Mouse (Mus musculus) kidney, embryonic 15.5 days (tissue): ENCODE results near the gene Cdh4. TPM values are rescaled to one million over a fixed set of nuclear protein-coding genes. Genes with fewer than 3 reads are reported as not detected.

ENCODE experiments used
- ATAC-seq: fragments of 200-750 bp; cut with Nextera tagmentation; replicated peaks from 2 replicates; pipeline ENCODE4 v1.8.0; 2017; ENCODE audit warnings: moderate TSS enrichment; ENCODE audit not compliant: low FRiP score
- H3K27ac ChIP-seq: fragments of 300-500 bp; sonication (generic); 2 replicates; pipeline ENCODE4 v1.5.1; 2015; ENCODE audit warnings: mild to moderate bottlenecking, inconsistent platforms
- H3K27me3 ChIP-seq: fragments of 300-500 bp; sonication (generic); 2 replicates; pipeline ENCODE4 v1.6.1; 2015; ENCODE audit warnings: inconsistent platforms
- H3K36me3 ChIP-seq: fragments of 300-500 bp; sonication (generic); 2 replicates; pipeline ENCODE4 v1.6.1; 2015; ENCODE audit warnings: inconsistent platforms
- H3K4me1 ChIP-seq: fragments of 300-500 bp; sonication (generic); 2 replicates; pipeline ENCODE4 v1.6.1; 2015; ENCODE audit warnings: inconsistent platforms
- H3K4me2 ChIP-seq: fragments of 300-500 bp; sonication (generic); 2 replicates; pipeline ENCODE4 v1.6.1; 2015; ENCODE audit warnings: moderate library complexity, mild to moderate bottlenecking, inconsistent platforms
- H3K4me3 ChIP-seq: fragments of 300-500 bp; sonication (generic); replicated peaks from 2 replicates; pipeline ENCODE4 v1.5.1; 2015; ENCODE audit warnings: mild to moderate bottlenecking, inconsistent platforms
- H3K9ac ChIP-seq: fragments of 300-500 bp; sonication (generic); 2 replicates; pipeline ENCODE4 v1.6.1; 2015; ENCODE audit warnings: mild to moderate bottlenecking, inconsistent platforms
- H3K9me3 ChIP-seq: fragments of 300-500 bp; sonication (generic); replicated peaks from 2 replicates; pipeline ENCODE4 v1.6.1; 2016; ENCODE audit warnings: inconsistent platforms
- WGBS: fragments of 180-500 bp; shearing (Covaris S2); methylation state at CpG from one replicate; pipeline ENCODE4 v1.1.7; 2015; ENCODE audit warnings: mixed read lengths; 5-methylcytosine and 5-hydroxymethylcytosine counted together
- polyA plus RNA-seq: library from polyadenylated mRNA; unstranded; fragments of >200 nt; fragmentation: Nextera tagmentation; extraction: Ambion mirVana; gene quantifications from 2 replicates; pipeline ENCODE4 v1.2.1, GENCODE M21; 2015

The Cdh4 gene
- polyA plus RNA-seq, 1 experiment from 2014 or later: 23.2 TPM

GRCm38 (mm10) chr2:179698196-179698985, 256.2 kb downstream of the Cdh4 start:
- Histone ChIP-seq H3K27ac (no peak overlapping the region), H3K36me3 (no peaks in the 10 kb centered on the region), H3K27me3 (no peaks in the 10 kb centered on the region), H3K4me1 (peaks cover 14% of the 10 kb centered on the region), H3K4me2 (no peak overlapping the region), H3K9me3 (no peaks in the 10 kb centered on the region), H3K9ac (no peak overlapping the region), H3K4me3 (no peak overlapping the region)
- ATAC-seq: no peak
- WGBS: 59% methylated on average over 12 of the region's 12 CpGs

GRCm38 (mm10) chr2:179705043-179705442, 262.8 kb downstream of the Cdh4 start:
- no peak overlapping the region for H3K9ac ChIP-seq
- H3K4me1 ChIP-seq: no peaks in the 10 kb centered on the region
- H3K27ac ChIP-seq: no peak overlapping the region
- WGBS: 89% methylated on average over 11 of the region's 11 CpGs
- no peaks in the 10 kb centered on the region for H3K9me3 ChIP-seq
- ATAC-seq: no peak
- H3K36me3 ChIP-seq: no peaks in the 10 kb centered on the region
- no peaks in the 10 kb centered on the region for H3K27me3 ChIP-seq
- no peak overlapping the region for H3K4me2 ChIP-seq
- H3K4me3 ChIP-seq: no peak overlapping the region

- H3K36me3 ChIP-seq: no peaks in the 10 kb centered on the region
- no peaks in the 10 kb centered on the region for H3K9me3 ChIP-seq
- no peaks in the 10 kb centered on the region for H3K27me3 ChIP-seq
- H3K4me2 ChIP-seq: no peak overlapping the region
- H3K9ac ChIP-seq: no peak overlapping the region
- 82% methylated on average over 7 of the region's 7 CpGs for WGBS
- no peaks in the 10 kb centered on the region for H3K4me1 ChIP-seq
- ATAC-seq: no peak
- H3K4me3 ChIP-seq: no peak overlapping the region
- no peak overlapping the region for H3K27ac ChIP-seq
Observed at GRCm38 (mm10) chr2:179705461-179705860, 263.2 kb downstream of the Cdh4 start.

GRCm38 (mm10) chr2:179706616-179707015, 264.4 kb downstream of the Cdh4 start:
- Histone ChIP-seq H3K4me2 (no peak overlapping the region), H3K4me1 (no peaks in the 10 kb centered on the region), H3K36me3 (no peaks in the 10 kb centered on the region), H3K27me3 (no peaks in the 10 kb centered on the region), H3K27ac (no peak overlapping the region), H3K9me3 (no peaks in the 10 kb centered on the region), H3K4me3 (no peak overlapping the region), H3K9ac (no peak overlapping the region)
- WGBS: 93% methylated on average over 3 of the region's 3 CpGs
- no peak for ATAC-seq

- Histone ChIP-seq H3K4me2 (no peak overlapping the region), H3K4me3 (no peak overlapping the region), H3K4me1 (no peaks in the 10 kb centered on the region), H3K36me3 (no peaks in the 10 kb centered on the region), H3K27me3 (no peaks in the 10 kb centered on the region), H3K27ac (no peak overlapping the region), H3K9me3 (no peaks in the 10 kb centered on the region), H3K9ac (no peak overlapping the region)
- ATAC-seq: no peak
- WGBS: 87% methylated on average over 2 of the region's 2 CpGs
Observed at GRCm38 (mm10) chr2:179709111-179709510, 266.9 kb downstream of the Cdh4 start.

- no peak overlapping the region for H3K9ac ChIP-seq
- H3K4me1 ChIP-seq: no peaks in the 10 kb centered on the region
- no peaks in the 10 kb centered on the region for H3K9me3 ChIP-seq
- H3K36me3 ChIP-seq: no peaks in the 10 kb centered on the region
- no peak overlapping the region for H3K4me2 ChIP-seq
- WGBS: 78% methylated on average over 7 of the region's 7 CpGs
- H3K27ac ChIP-seq: no peak overlapping the region
- H3K27me3 ChIP-seq: no peaks in the 10 kb centered on the region
- H3K4me3 ChIP-seq: no peak overlapping the region
- no peak for ATAC-seq
Observed at GRCm38 (mm10) chr2:179712690-179713089, 270.5 kb downstream of the Cdh4 start.

- Histone ChIP-seq H3K4me3 (no peak overlapping the region), H3K27me3 (no peaks in the 10 kb centered on the region), H3K9ac (no peak overlapping the region), H3K9me3 (no peaks in the 10 kb centered on the region), H3K36me3 (no peaks in the 10 kb centered on the region), H3K4me2 (no peak overlapping the region), H3K27ac (no peak overlapping the region), H3K4me1 (0 out of 2 replicates have a peak, but pooled peaks cover 3% of the 10 kb centered on the region)
- ATAC-seq: no peak
- WGBS: 72% methylated on average over 4 of the region's 4 CpGs
Observed at GRCm38 (mm10) chr2:179713326-179713725, 271.1 kb downstream of the Cdh4 start.

- no peaks in the 10 kb centered on the region for H3K27me3 ChIP-seq
- no peak overlapping the region for H3K4me3 ChIP-seq
- peaks cover 8% of the 10 kb centered on the region; the same call in 1 of the 2 replicates for H3K4me1 ChIP-seq
- H3K27ac ChIP-seq: no peak overlapping the region
- H3K9ac ChIP-seq: no peak overlapping the region
- no peaks in the 10 kb centered on the region for H3K9me3 ChIP-seq
- ATAC-seq: no peak
- H3K4me2 ChIP-seq: no peak overlapping the region
- H3K36me3 ChIP-seq: no peaks in the 10 kb centered on the region
- WGBS: 79% methylated on average over 3 of the region's 3 CpGs
Observed at GRCm38 (mm10) chr2:179714145-179714544, 271.9 kb downstream of the Cdh4 start.

GRCm38 (mm10) chr2:179715375-179715774, 273.1 kb downstream of the Cdh4 start:
- ATAC-seq: no peak
- WGBS: 93% methylated on average over 1 of the region's 1 CpGs
- Histone ChIP-seq H3K27me3 (no peaks in the 10 kb centered on the region), H3K27ac (no peak overlapping the region), H3K9ac (no peak overlapping the region), H3K9me3 (no peaks in the 10 kb centered on the region), H3K4me1 (peaks cover 9% of the 10 kb centered on the region; the same call in 1 of the 2 replicates), H3K36me3 (no peaks in the 10 kb centered on the region), H3K4me2 (no peak overlapping the region), H3K4me3 (no peak overlapping the region)

GRCm38 (mm10) chr2:179720366-179720765, 278.1 kb downstream of the Cdh4 start:
- H3K4me2 ChIP-seq: no peak overlapping the region
- WGBS: 60% methylated on average over 3 of the region's 3 CpGs

GRCm38 (mm10) chr2:179721534-179722516, 279.6 kb downstream of the Cdh4 start:
- Histone ChIP-seq H3K4me3 (no peak overlapping the region), H3K4me2 (no peak overlapping the region), H3K9me3 (no peaks in the 10 kb centered on the region), H3K9ac (no peak overlapping the region), H3K27me3 (no peaks in the 10 kb centered on the region), H3K36me3 (no peaks in the 10 kb centered on the region), H3K4me1 (peaks cover 13% of the 10 kb centered on the region), H3K27ac (no peak overlapping the region)
- WGBS: 52% methylated on average over 18 of the region's 18 CpGs
- ATAC-seq: no peak

More at GRCm38 (mm10) chr2:179720366-179720765, 278.1 kb downstream of the Cdh4 start:
- Histone ChIP-seq H3K4me3 (no peak overlapping the region), H3K4me1 (peaks cover 13% of the 10 kb centered on the region), H3K27me3 (no peaks in the 10 kb centered on the region), H3K27ac (no peak overlapping the region), H3K36me3 (no peaks in the 10 kb centered on the region), H3K9me3 (no peaks in the 10 kb centered on the region), H3K9ac (no peak overlapping the region)
- no peak for ATAC-seq

- H3K27me3 ChIP-seq: no peaks in the 10 kb centered on the region
- WGBS: 66% methylated on average over 4 of the region's 4 CpGs
- no peak for ATAC-seq
Observed at GRCm38 (mm10) chr2:179722776-179723386, 280.6 kb downstream of the Cdh4 start.

More at GRCm38 (mm10) chr2:179722776-179723386, 280.6 kb downstream of the Cdh4 start:
- Histone ChIP-seq H3K9ac (no peak overlapping the region), H3K9me3 (no peaks in the 10 kb centered on the region), H3K27ac (no peak overlapping the region), H3K4me1 (peaks cover 13% of the 10 kb centered on the region), H3K4me2 (no peak overlapping the region), H3K36me3 (no peaks in the 10 kb centered on the region), H3K4me3 (no peak overlapping the region)
